Mouse (Mus musculus): ENCODE results near the gene Kat5. TPM values are rescaled to one million over a fixed set of nuclear protein-coding genes. Genes with fewer than 3 reads are reported as not detected.

The Kat5 gene
- total and polyA plus RNA-seq, 2 experiments from 2014 or later, result 73.9 to 126 TPM

DNA sequence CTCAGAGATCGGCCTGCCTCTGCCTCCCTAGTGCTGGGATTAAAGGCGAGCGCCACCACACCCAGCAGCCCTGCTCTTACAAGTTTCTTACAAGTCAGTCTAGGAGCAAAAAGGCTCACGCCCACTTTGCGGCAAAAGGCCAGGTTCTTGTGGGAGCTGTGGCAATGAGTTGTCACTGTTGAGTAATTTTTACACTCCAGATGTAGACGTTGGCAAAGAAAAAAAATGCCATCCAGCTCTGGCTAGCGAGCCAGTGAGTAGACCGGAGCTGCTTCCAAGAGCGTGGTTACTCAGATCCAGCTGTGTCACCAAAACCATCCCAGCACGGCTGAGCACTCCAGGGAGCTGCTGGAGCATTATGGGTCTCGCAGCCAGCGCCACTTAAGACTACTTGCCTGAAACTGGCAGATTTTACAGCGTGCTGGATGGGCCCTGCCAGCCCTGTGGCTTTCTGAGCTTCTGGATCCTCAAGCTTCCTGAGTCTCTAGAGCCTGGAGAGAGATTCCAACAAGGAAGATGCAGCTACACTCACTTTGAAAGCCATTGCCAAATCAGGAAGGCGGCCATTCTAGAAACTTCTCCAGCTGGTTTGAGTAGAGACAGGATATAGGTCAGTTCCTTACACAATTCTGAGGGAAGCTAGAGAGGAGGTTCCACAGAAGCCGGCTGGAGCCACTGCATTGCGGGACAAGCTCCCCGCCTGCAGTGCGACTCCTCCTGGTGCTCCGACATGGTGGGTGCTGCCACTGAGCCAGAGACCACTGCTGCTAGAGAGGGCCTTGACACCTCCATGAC lies 37.5 kb downstream of the Kat5 start:
- WGBS, result 90% methylated on average over 19 of the region's 19 CpGs
- Histone ChIP-seq H3K4me3 (ENCODE audit: low read depth, low read length) (no peak overlapping the region), H3K4me2 (ENCODE audit: low read depth, low read length, poor library complexity, severe bottlenecking) (no peak overlapping the region), H3K27ac (ENCODE audit: low read depth, low read length) (no peak overlapping the region), H3K9me3 (ENCODE audit: low read length) (no peaks in the 10 kb centered on the region), H3K36me3 (ENCODE audit: insufficient read depth, low read length) (peaks cover 14% of the 10 kb centered on the region; the same call in 1 of the 2 replicates), H3K4me1 (ENCODE audit: insufficient read depth, low read length) (0 out of 2 replicates have a peak, but pooled peaks cover 4% of the 10 kb centered on the region), H3K27me3 (ENCODE audit: insufficient read depth, low read length) (no peaks in the 10 kb centered on the region), H3K9ac (replicated peaks; ENCODE audit: low read length, poor library complexity, severe bottlenecking) (no peak overlapping the region)
- no peak for ATAC-seq (ENCODE audit: low FRiP score)
- DNase-seq (ENCODE audit: low spot score), result no peak
- TF ChIP-seq CTCF (IDR thresholded peaks at IDR 0.05), result no peak

DNA sequence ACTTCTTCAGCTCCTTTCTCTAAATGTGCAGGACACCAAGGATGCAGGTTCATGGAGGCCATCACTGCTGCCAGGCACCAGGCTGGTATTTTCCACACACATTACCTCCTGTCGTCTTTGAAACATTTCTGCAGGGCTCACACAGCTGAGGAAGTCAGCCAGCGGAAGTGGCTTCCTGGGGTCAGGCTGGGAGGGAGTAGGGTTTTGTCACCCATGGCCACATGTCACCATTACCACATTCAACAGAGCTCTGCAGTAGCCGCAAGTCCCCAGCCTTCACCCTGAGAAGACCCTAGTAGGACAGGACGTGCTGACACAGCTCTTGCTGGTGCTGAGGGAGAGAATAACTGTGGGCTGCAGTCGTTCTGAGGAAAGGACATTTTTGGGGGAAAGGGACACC lies 38.2 kb downstream of the Kat5 start:
- DNase-seq (ENCODE audit: low spot score) (no peak), ATAC-seq (ENCODE audit: low FRiP score) (no peak)
- H3K27ac ChIP-seq (ENCODE audit: low read depth, low read length), result no peak overlapping the region
- H3K9me3 ChIP-seq (ENCODE audit: low read length), result no peaks in the 10 kb centered on the region
- H3K4me2 ChIP-seq (ENCODE audit: low read depth, low read length, poor library complexity, severe bottlenecking), result no peak overlapping the region
- H3K36me3 ChIP-seq (ENCODE audit: insufficient read depth, low read length), result peaks cover 14% of the 10 kb centered on the region; the same call in 1 of the 2 replicates
- 0 out of 2 replicates have a peak, but pooled peaks cover 4% of the 10 kb centered on the region for H3K4me1 ChIP-seq (ENCODE audit: insufficient read depth, low read length)
- TF ChIP-seq CTCF (IDR thresholded peaks at IDR 0.05), result no peak
- H3K27me3 ChIP-seq (ENCODE audit: insufficient read depth, low read length), result no peaks in the 10 kb centered on the region
- 79% methylated on average over 5 of the region's 5 CpGs for WGBS
- no peak overlapping the region for H3K9ac ChIP-seq (replicated peaks; ENCODE audit: low read length, poor library complexity, severe bottlenecking)
- no peak overlapping the region for H3K4me3 ChIP-seq (ENCODE audit: low read depth, low read length)

DNA sequence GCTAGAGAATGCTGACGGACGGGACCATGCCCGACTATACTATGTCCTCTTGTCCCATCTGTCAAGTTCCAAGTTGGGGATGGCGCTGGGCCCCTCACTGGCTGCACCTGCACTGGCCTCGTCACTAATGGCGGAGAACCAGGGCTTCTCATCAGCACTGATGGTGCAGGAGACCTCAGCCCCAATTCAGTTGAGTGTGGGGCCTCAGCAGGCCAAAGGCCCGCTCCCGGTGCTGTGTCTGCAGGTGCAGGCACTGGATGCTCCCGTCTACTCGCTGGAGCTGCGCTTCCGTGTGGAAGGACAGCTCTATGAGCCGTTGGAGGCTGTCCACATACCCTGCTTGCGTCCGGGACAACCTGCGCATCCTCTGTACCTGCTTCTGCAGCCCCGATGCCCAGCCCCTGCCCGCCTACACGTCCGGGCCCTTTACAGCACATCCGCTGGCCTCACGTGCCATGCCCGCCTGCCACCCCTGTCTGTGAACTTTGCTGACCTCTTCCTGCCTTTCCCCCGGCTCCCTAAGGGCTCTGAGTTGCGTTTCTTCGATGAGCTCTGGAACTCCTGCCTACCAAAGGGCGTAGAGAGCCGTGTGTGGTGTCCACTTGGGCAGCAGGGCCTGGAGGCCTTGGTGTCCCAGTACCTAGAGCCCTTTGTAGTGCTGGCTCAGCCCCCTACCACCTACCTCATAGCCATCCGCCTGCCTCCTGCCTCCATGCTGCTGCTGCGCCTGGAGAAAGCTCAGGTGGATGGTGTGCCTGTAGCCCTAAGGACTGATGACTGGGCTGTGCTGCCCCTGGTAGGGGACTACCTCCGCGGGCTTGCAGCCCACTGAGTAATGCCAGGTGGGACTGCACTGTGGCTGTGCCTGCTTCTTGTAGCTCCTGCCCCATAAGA lies 39.4 kb downstream of the Kat5 start:
- no peak overlapping the region for H3K4me2 ChIP-seq (ENCODE audit: low read depth, low read length, poor library complexity, severe bottlenecking)
- H3K9ac ChIP-seq (replicated peaks; ENCODE audit: low read length, poor library complexity, severe bottlenecking), result no peak overlapping the region
- H3K4me3 ChIP-seq (ENCODE audit: low read depth, low read length), result no peak overlapping the region
- H3K27me3 ChIP-seq (ENCODE audit: insufficient read depth, low read length), result 0 out of 2 replicates have a peak, but pooled peaks cover 3% of the 10 kb centered on the region
- H3K27ac ChIP-seq (ENCODE audit: low read depth, low read length), result no peak overlapping the region
- H3K4me1 ChIP-seq (ENCODE audit: insufficient read depth, low read length), result 0 out of 2 replicates have a peak, but pooled peaks cover 4% of the 10 kb centered on the region
- no peak for DNase-seq (ENCODE audit: low spot score)
- H3K36me3 ChIP-seq (ENCODE audit: insufficient read depth, low read length), result peaks cover 14% of the 10 kb centered on the region; the same call in 1 of the 2 replicates
- no peaks in the 10 kb centered on the region for H3K9me3 ChIP-seq (ENCODE audit: low read length)
- TF ChIP-seq CTCF (IDR thresholded peaks at IDR 0.05), result no peak
- ATAC-seq (ENCODE audit: low FRiP score), result no peak
- WGBS, result 93% methylated on average over 32 of the region's 32 CpGs

DNA sequence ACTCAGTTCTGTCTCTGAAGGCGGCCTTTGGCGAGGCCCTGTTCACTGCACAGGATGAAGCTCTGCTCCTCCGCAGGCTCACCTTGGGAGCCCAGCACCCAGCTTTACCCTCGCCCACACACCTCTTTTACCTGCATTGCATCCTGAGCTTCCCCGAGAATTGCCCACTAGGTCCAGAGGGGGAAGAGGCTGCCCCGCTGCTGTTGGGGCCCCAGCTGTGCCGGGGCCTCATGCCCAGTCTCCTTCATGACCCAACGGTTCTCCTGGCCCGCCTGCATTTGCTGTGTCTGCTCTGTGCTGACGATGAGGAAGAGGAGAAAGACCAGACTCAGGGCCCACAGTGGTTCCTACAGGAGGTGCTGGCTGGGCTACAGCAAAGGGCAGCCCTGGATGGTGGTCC lies 40.5 kb downstream of the Kat5 start:
- Histone ChIP-seq H3K4me2 (ENCODE audit: low read depth, low read length, poor library complexity, severe bottlenecking) (no peak overlapping the region), H3K4me1 (ENCODE audit: insufficient read depth, low read length) (0 out of 2 replicates have a peak, but pooled peaks cover 4% of the 10 kb centered on the region), H3K9ac (replicated peaks; ENCODE audit: low read length, poor library complexity, severe bottlenecking) (no peak overlapping the region), H3K27me3 (ENCODE audit: insufficient read depth, low read length) (peaks cover 4% of the 10 kb centered on the region; the same call in 1 of the 2 replicates), H3K27ac (ENCODE audit: low read depth, low read length) (no peak overlapping the region), H3K36me3 (ENCODE audit: insufficient read depth, low read length) (peaks cover 14% of the 10 kb centered on the region; the same call in 1 of the 2 replicates), H3K4me3 (ENCODE audit: low read depth, low read length) (no peak overlapping the region), H3K9me3 (ENCODE audit: low read length) (no peaks in the 10 kb centered on the region)
- WGBS, result 91% methylated on average over 10 of the region's 10 CpGs
- no peak for ATAC-seq (ENCODE audit: low FRiP score)
- no peak for DNase-seq (ENCODE audit: low spot score)
- no peak for TF ChIP-seq CTCF (IDR thresholded peaks at IDR 0.05)

DNA sequence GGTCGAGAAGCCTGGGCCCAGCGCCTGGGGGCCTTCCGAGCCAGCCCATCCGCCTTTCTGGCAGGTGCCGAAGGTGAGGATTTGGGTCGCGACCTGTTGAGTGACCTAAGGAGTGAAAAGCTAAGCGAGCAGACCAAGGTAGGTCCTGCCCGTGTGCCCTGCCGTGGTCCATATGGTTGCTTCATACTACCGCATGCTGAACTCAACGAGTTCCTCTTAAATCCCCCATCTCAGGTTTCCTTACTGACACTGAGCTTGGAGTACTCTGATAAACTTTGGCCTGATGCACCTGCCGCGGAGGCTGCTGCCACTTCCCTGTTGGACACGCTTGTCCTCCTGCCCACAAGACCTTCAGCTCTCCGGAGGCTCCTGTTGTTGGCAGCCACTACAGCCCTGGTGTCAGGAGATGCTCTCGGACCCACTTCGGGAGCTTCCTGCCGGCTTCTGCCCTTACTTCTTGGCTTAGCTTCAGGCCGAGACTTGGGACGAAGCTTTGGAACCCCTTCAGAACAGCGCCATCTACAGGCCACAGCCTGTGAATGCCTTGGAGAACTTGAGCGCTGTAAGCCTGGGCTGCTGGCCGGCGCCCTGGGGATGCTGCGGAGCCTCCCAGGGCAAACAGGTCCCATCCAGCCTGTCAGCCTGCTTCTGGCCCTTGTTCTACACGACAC lies 41.4 kb downstream of the Kat5 start:
- peak overlapping the region; percentile 58 for H3K4me3 ChIP-seq (ENCODE audit: low read depth, low read length)
- TF ChIP-seq CTCF (IDR thresholded peaks at IDR 0.05), result peak; percentile 89
- peak overlapping the region; percentile 81; the same call in 1 of the 2 replicates for H3K27ac ChIP-seq (ENCODE audit: low read depth, low read length)
- peak overlapping the region; percentile 80 for H3K9ac ChIP-seq (replicated peaks; ENCODE audit: low read length, poor library complexity, severe bottlenecking)
- DNase-seq (ENCODE audit: low spot score) (peak; percentile 93), ATAC-seq (ENCODE audit: low FRiP score) (peak; percentile 31; the same call in 1 of the 2 replicates)
- 10% methylated on average over 27 of the region's 27 CpGs for WGBS
- 0 out of 2 replicates have a peak, but pooled peaks cover 4% of the 10 kb centered on the region for H3K4me1 ChIP-seq (ENCODE audit: insufficient read depth, low read length)
- H3K27me3 ChIP-seq (ENCODE audit: insufficient read depth, low read length), result peaks cover 13% of the 10 kb centered on the region
- H3K4me2 ChIP-seq (ENCODE audit: low read depth, low read length, poor library complexity, severe bottlenecking), result peak overlapping the region; percentile 94
- H3K36me3 ChIP-seq (ENCODE audit: insufficient read depth, low read length), result peaks cover 14% of the 10 kb centered on the region; the same call in 1 of the 2 replicates
- no peaks in the 10 kb centered on the region for H3K9me3 ChIP-seq (ENCODE audit: low read length)

Data from midbrain, postnatal 0 days (tissue).